Mouse (Mus musculus) intestine, postnatal 0 days (tissue): ENCODE results near the gene Lhpp. TPM values are rescaled to one million over a fixed set of nuclear protein-coding genes. Genes with fewer than 3 reads are reported as not detected.
A peak's percentile ranks its signal among the peaks of the same experiment; 100 is the strongest.

Experiments used
- ATAC-seq: fragments of 200-750 bp; cut with Nextera tagmentation; 2 replicates; pipeline ENCODE4 v1.8.0; 2017; ENCODE audit warnings: mild to moderate bottlenecking, moderate TSS enrichment, moderate library complexity
- H3K27ac ChIP-seq: fragments of 300-500 bp; sonication (generic); 2 replicates; pipeline ENCODE4 v1.5.1; 2014; ENCODE audit warnings: mild to moderate bottlenecking, low read depth, low read length, moderate library complexity
- H3K27me3 ChIP-seq: fragments of 300-500 bp; sonication (generic); replicated peaks from 2 replicates; pipeline ENCODE4 v1.6.1; 2014; ENCODE audit warnings: low read length, mixed read lengths; ENCODE audit not compliant: control insufficient read depth, insufficient read depth
- H3K36me3 ChIP-seq: fragments of 300-500 bp; sonication (generic); 2 replicates; pipeline ENCODE4 v1.6.1; 2014; ENCODE audit warnings: mild to moderate bottlenecking, moderate library complexity; ENCODE audit not compliant: control insufficient read depth, insufficient read depth
- H3K4me1 ChIP-seq: fragments of 300-500 bp; sonication (generic); replicated peaks from 2 replicates; pipeline ENCODE4 v1.6.1; 2014; ENCODE audit warnings: antibody characterized with exemption, low read length, mixed read lengths; ENCODE audit not compliant: control insufficient read depth, insufficient read depth
- H3K4me2 ChIP-seq: fragments of 300-500 bp; sonication (generic); replicated peaks from 2 replicates; pipeline ENCODE4 v1.6.1; 2014; ENCODE audit warnings: low read depth, mild to moderate bottlenecking, moderate library complexity
- H3K4me3 ChIP-seq: fragments of 300-500 bp; sonication (generic); 2 replicates; pipeline ENCODE4 v1.5.1; 2014; ENCODE audit warnings: low read depth, low read length
- H3K9ac ChIP-seq: fragments of 300-500 bp; sonication (generic); 2 replicates; pipeline ENCODE4 v1.6.1; 2014; ENCODE audit warnings: mild to moderate bottlenecking, low read depth, low read length
- H3K9me3 ChIP-seq: fragments of 300-500 bp; sonication (generic); 2 replicates; pipeline ENCODE4 v1.6.1; 2016; ENCODE audit warnings: mixed run types; ENCODE audit not compliant: control insufficient read depth
- CTCF ChIP-seq: sonication (generic); IDR thresholded peaks from 2 replicates; pipeline ENCODE4 v1.5.1; 2016; ENCODE audit warnings: low read depth, mild to moderate bottlenecking, control low read depth, antibody characterized with exemption, moderate library complexity
- WGBS: fragments of 180-500 bp; shearing (Covaris S2); extraction: QIAGEN DNeasy Blood & Tissue Kit; methylation state at CpG from one replicate; pipeline ENCODE4 v1.1.7; 2014; 5-methylcytosine and 5-hydroxymethylcytosine counted together
- polyA plus RNA-seq: library from polyadenylated mRNA; unstranded; fragments of >200 nt; fragmentation: Nextera tagmentation; extraction: Ambion mirVana; gene quantifications from 2 replicates; pipeline ENCODE4 v1.2.1, GENCODE M21; 2015

Lhpp gene
- polyA plus RNA-seq, 1 experiment from 2014 or later = 52.0 TPM

GRCm38 (mm10) chr7:132604720-132605119, 5.7 kb upstream of the Lhpp start:
- H3K27ac ChIP-seq = no peak overlapping the region
- ATAC-seq = no peak
- 85% methylated on average over 4 of the region's 4 CpGs for WGBS
- no peak overlapping the region for H3K4me2 ChIP-seq
- H3K9me3 ChIP-seq = no peaks in the 10 kb centered on the region
- no peaks in the 10 kb centered on the region for H3K36me3 ChIP-seq
- no peaks in the 10 kb centered on the region for H3K4me1 ChIP-seq
- peaks cover 18% of the 10 kb centered on the region for H3K27me3 ChIP-seq
- no peak overlapping the region for H3K4me3 ChIP-seq
- TF ChIP-seq CTCF = no peak
- H3K9ac ChIP-seq = no peak overlapping the region

- no peaks in the 10 kb centered on the region for H3K36me3 ChIP-seq
- WGBS = 64% methylated on average over 5 of the region's 5 CpGs
- H3K27me3 ChIP-seq = peaks cover 11% of the 10 kb centered on the region
- H3K4me2 ChIP-seq = no peak overlapping the region
- H3K9me3 ChIP-seq = no peaks in the 10 kb centered on the region
- no peak for TF ChIP-seq CTCF
- no peak for ATAC-seq
- H3K4me3 ChIP-seq = no peak overlapping the region
- no peak overlapping the region for H3K27ac ChIP-seq
- H3K4me1 ChIP-seq = peaks cover 2% of the 10 kb centered on the region; the same call in 1 of the 2 replicates
- H3K9ac ChIP-seq = no peak overlapping the region; the same call in 1 of the 2 replicates
These were observed 4.7 kb upstream of the Lhpp start for GRCm38 (mm10) chr7:132605689-132606088.

- H3K9me3 ChIP-seq = no peaks in the 10 kb centered on the region
- no peak for ATAC-seq
- H3K4me2 ChIP-seq = no peak overlapping the region
- no peak overlapping the region for H3K27ac ChIP-seq
- peaks cover 2% of the 10 kb centered on the region; the same call in 1 of the 2 replicates for H3K4me1 ChIP-seq
- no peak for TF ChIP-seq CTCF
- no peak overlapping the region for H3K4me3 ChIP-seq
- H3K36me3 ChIP-seq = no peaks in the 10 kb centered on the region
- no peak overlapping the region for H3K9ac ChIP-seq
- WGBS = 95% methylated on average over 4 of the region's 4 CpGs
- H3K27me3 ChIP-seq = no peaks in the 10 kb centered on the region
These were observed 2.0 kb upstream of the Lhpp start for GRCm38 (mm10) chr7:132608316-132609020.

- ATAC-seq = no peak
- peak overlapping the region; percentile 72 for H3K4me2 ChIP-seq
- WGBS = 66% methylated on average over 8 of the region's 8 CpGs
- H3K9me3 ChIP-seq = no peaks in the 10 kb centered on the region
- H3K27me3 ChIP-seq = no peaks in the 10 kb centered on the region
- no peaks in the 10 kb centered on the region for H3K36me3 ChIP-seq
- H3K9ac ChIP-seq = no peak overlapping the region
- peaks cover 2% of the 10 kb centered on the region; the same call in 1 of the 2 replicates for H3K4me1 ChIP-seq
- H3K4me3 ChIP-seq = peak overlapping the region; percentile 11; the same call in 1 of the 2 replicates
- no peak overlapping the region for H3K27ac ChIP-seq
- TF ChIP-seq CTCF = no peak
These were observed 1.1 kb downstream of the Lhpp start for GRCm38 (mm10) chr7:132611530-132611929.

- no peak for ATAC-seq
- Histone ChIP-seq H3K4me1 (no peaks in the 10 kb centered on the region), H3K4me2 (no peak overlapping the region), H3K36me3 (no peaks in the 10 kb centered on the region), H3K9ac (no peak overlapping the region), H3K27me3 (no peaks in the 10 kb centered on the region), H3K27ac (no peak overlapping the region), H3K4me3 (no peak overlapping the region), H3K9me3 (no peaks in the 10 kb centered on the region)
- TF ChIP-seq CTCF = no peak
- WGBS = 49% methylated on average over 3 of the region's 3 CpGs
These were observed 4.9 kb downstream of the Lhpp start for GRCm38 (mm10) chr7:132615346-132615745.

GRCm38 (mm10) chr7:132616391-132616790, 6.0 kb downstream of the Lhpp start:
- Histone ChIP-seq H3K27ac (no peak overlapping the region), H3K36me3 (no peaks in the 10 kb centered on the region), H3K9ac (no peak overlapping the region), H3K4me2 (no peak overlapping the region), H3K4me3 (no peak overlapping the region), H3K27me3 (no peaks in the 10 kb centered on the region), H3K4me1 (no peaks in the 10 kb centered on the region), H3K9me3 (no peaks in the 10 kb centered on the region)
- no peak for TF ChIP-seq CTCF
- WGBS = 68% methylated on average over 6 of the region's 6 CpGs
- ATAC-seq = no peak
